Mouse (Mus musculus) layer of hippocampus, postnatal 10 days (tissue): Measurements from ENCODE around the gene E030018B13Rik. TPM values are rescaled to one million over a fixed set of nuclear protein-coding genes. Genes with fewer than 3 reads are reported as not detected.

Experiments used
- DNase-seq, 2 experiments: peaks; one replicate each; pipeline ENCODE4 v3.0.0; 2021; ENCODE audit warnings: low spot score in 2 of 2
- long read RNA-seq: library from polyadenylated mRNA; stranded (forward); transcript quantifications from one replicate; pipeline ENCODE4 v2.0.0, GENCODE M21; 2023
- total RNA-seq, 2 experiments: library from RNA; stranded (reverse); gene quantifications; 2 replicates each; pipeline ENCODE4 v1.2.3; 2021

The E030018B13Rik gene
- total RNA-seq, result not detected
- long read RNA-seq, result 0 reads

DNA sequence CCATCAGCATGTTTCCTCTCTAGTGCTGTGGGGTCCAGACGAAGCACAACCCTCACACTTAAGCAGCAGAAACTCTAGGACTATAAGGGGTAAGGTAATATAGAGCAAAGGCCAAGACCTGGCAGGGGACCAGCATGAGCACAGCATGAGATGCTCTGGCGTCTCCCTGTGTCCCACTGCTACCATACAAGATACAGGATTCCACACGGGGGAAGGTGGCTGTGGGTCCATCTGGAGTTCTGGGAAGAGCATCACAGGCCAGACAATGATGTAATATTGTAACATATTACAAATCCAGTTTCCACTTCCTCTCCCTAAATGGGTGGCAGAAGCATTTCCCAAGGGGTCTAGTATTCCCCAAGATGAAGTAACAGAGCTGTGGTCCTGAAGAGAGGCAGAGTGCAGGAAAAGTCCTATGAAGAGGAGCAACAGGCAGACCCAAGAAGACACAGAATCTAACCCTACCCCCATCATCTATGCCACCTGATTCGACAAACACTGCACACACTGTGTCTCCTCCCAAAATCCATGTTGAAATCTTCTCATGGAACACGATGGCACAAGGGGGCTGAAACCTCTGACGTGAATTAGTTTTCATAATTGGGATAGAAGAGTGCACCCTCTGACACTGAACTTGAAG is at the start of gene E030018B13Rik:
E030018B13Rik (plus strand) TSS at position 590 of the 640 bp plus-strand sequence.
- no peak for DNase-seq

- DNase-seq, result no peak
These were observed 48.2 kb upstream of the E030018B13Rik start for GRCm38 (mm10) chr7:63868356-63868918.

DNA sequence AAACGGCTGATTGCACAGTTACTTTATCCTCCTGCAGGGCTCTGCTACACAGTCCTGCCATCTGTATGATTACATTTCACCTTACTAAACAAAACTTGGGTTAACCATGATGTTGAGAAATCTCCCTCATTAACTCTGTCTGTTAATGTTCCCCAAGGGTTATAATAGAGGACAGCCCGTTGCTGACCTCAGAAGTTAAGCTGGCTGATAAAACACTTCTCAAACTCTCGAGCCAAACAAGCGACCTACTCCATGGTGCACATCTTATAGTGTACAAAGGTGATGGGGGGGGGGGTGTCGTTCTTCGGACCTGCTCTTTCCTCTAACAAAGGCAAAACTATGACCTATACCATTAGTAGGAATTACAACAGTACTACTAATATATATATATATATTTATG is 45.0 kb upstream of the E030018B13Rik start:
- DNase-seq, result no peak

- DNase-seq, result no peak
These were observed 42.8 kb upstream of the E030018B13Rik start for GRCm38 (mm10) chr7:63873880-63874279.

DNA sequence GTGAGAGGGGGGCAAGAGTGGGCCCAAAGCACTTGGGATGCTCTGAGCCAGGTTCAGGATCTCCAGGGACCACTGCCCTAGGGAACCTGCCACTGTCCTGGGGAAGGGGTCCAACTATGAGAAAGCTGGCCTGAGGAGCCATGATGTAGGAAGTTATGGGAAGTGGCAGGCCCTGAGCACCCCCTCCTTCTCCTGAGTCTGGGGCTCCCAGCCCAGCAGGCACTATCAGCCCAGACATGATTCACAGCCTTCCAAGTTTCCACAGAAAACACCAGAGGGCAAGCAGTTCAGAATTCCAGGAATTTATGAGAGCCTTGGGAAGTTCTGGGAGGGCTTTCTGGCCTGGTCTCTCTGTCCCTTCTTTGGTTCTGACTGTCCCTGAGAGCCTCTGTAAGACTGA is 41.0 kb upstream of the E030018B13Rik start:
- no peak for DNase-seq

DNA sequence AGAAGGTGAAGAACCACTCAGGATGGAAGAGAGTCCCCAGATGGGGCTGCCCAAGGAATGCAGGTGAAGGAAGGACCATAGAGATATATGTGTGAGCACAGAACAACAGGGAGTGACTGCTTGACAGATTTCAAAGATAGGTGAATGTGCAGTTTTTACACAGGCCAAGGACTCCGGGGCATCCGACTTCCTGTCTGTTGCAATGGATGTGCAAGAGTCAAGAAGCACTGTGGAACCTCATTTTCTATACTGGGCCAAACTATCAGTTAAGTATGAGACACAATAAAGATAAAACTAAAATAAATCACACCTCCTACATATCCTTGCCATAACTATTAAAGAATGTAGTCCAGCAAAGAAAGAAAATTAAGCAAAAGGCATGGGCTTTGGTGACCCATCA is 40.0 kb upstream of the E030018B13Rik start:
- no peak for DNase-seq

DNA sequence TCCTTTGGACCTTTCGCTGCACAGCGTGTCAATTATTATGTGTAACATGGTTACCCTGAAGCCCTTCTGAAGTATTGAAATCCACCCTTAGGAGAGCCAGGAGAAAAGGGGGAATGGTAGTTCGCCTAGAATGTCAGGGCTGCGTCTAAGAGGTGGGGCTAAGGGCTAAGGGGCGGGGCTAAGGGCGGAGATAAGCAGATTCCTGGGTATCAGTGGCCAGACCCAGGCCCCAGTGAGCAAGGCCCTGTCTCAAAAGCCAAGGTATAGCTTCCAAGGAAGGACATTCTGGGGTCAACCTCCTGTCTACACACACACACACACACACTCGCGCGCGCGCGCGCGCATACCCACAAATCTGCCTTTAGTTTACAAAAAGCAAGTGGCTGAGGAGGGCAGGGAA is 39.0 kb upstream of the E030018B13Rik start:
- DNase-seq, result no peak

- DNase-seq, result peak in 1 of 2 experiments; percentile 56
These were observed 37.1 kb upstream of the E030018B13Rik start for GRCm38 (mm10) chr7:63879583-63879982.

- DNase-seq, result no peak
These were observed 33.9 kb upstream of the E030018B13Rik start for GRCm38 (mm10) chr7:63882739-63883138.

GRCm38 (mm10) chr7:63885025-63885424 is 31.6 kb upstream of the E030018B13Rik start:
- no peak for DNase-seq

- no peak for DNase-seq
These were observed 29.6 kb upstream of the E030018B13Rik start for GRCm38 (mm10) chr7:63887034-63887551.

GRCm38 (mm10) chr7:63887602-63888123 is 29.0 kb upstream of the E030018B13Rik start:
- no peak for DNase-seq

GRCm38 (mm10) chr7:63888674-63889073 is 28.0 kb upstream of the E030018B13Rik start:
- no peak for DNase-seq

DNA sequence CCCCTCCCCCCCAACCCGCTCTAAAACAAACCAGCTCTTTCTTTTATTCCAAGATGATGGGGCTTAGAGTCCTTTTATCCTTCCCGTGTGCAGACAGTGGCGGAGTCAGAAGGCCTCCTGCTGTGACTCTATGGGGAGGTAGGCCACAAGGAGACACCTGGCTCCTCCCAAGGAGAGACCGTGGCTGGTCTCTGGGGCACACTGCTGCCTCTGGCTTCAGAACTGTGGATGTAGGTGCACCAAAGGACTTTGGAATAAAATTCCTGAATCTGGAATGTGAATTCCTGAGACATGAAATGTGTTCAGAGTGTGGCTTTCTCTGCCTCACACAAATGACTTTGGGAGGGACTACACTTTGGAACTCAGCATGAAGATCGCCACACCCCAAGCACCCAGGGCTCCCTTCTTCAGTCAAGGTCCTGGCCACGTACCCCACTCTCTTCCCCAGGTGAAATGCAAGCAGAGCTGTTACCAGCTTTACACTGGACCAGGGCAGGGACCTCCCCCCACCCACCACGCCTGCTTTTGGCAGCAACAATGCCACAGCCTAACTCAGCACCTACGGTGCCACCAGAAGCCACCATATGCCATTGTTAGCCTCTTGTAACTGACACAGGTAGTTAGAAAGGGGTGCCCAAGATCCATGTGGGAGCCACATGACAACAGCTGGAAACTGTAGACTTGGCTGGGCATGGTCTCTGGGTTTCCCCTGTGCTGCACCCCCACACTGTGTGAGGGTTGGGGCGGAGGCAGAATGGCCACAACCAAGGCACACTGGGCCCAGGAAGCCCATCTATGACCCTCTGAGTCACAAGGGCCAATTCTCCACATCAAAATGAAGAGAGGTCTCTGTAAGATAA is 27.3 kb upstream of the E030018B13Rik start:
- DNase-seq, result no peak

DNA sequence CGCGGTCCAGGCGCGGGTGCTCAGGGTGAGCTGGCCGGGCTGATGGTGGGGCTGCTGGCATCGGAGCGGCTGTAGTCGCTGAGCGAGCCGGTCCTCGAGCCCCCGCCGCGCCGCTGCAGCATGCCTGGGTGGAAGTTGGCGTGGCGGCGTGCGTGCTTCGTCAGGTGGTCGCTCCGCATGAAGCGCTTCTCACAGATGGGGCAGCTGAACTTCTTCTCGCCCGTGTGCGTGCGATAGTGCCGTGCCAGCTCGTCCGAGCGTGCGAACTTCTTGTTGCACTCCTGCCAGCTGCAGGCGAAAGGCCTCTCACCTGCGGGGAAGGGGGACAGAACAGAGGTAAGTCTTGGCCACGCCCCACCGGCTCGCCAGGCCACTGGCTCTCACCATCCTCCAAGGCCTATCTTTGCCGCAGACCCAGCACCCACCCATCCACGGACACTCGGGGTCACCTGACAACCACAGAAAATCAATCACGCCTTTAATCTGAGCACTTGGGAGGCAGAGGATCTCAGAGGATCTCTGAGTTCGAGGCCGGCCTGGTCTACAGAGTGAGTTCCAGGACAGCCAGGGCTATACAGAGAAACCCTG is 25.1 kb upstream of the E030018B13Rik start:
- no peak for DNase-seq

- DNase-seq, result no peak
These were observed 23.5 kb upstream of the E030018B13Rik start for GRCm38 (mm10) chr7:63893201-63893600.

GRCm38 (mm10) chr7:63893729-63894128 is 22.9 kb upstream of the E030018B13Rik start:
- DNase-seq, result no peak

- DNase-seq, result no peak
These were observed 22.0 kb upstream of the E030018B13Rik start for GRCm38 (mm10) chr7:63894662-63895061.

DNA sequence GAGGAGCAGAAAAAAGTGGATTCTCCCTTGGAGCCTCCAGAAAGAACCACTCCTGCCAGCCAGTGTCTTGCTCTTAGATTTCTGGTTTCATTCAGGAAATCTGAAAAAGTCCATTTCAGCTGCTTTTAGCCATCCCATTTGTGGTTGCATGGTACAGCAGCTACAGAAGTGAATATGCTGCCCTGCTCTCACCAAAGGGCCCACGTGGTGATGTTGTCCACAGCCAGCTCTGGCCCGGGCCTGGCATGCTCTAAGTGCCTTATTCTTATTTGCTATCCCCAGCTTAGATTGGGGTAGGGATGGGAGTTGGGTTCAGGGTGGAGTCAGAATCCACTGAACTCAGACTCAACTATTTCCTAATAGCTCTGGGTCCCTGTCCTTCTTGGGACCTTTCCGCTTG is 21.4 kb upstream of the E030018B13Rik start:
- no peak for DNase-seq

DNA sequence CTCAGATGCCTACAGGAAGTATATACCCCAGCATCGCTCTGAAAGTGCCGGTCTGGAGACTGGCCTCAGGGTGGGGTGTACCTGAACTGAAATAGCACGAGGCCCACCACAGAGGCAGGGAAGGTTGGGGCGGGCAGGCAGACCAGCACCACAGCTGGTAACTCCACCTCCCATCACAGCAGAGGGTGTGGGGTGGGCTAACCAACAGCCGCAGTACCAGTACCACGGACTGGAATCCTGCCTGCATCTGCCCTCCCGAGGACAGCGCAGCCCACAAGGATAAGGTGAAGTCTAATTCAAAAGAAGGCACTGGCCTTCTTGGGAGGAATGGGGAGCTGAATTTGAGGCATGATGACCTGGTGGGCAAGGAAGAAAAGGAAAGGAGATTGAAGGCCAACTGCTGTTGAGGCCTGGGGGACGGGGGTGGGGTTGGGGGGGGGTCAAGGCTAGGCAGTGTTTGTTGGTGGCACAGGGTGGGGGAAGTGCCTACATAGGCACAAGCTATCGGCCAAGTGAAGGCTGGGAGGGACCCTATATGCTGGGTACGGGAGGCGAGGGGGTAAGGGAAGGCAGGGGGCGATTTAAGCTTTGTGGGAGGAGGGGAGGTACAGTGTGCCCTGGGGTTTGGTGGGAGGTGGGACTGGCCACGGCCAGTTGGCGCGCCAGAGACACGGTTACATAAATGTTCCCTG is 20.2 kb upstream of the E030018B13Rik start:
- DNase-seq, result no peak
